Mouse (Mus musculus) forebrain, embryonic 10.5 days (tissue): ENCODE results near the gene Ckap2l. TPM values are rescaled to one million over a fixed set of nuclear protein-coding genes. Genes with fewer than 3 reads are reported as not detected.

Experiments used
- DNase-seq: peaks from one replicate; pipeline ENCODE4 v3.0.0-alpha.2; 2017; ENCODE audit warnings: low spot score; ENCODE audit errors: extremely low spot score
- H3K27ac ChIP-seq: fragments of 300-500 bp; sonication (generic); 2 replicates; pipeline ENCODE4 v1.5.1; 2016; ENCODE audit warnings: mild to moderate bottlenecking
- H3K27me3 ChIP-seq: fragments of 300-500 bp; sonication (generic); 2 replicates; pipeline ENCODE4 v1.6.1; 2016; ENCODE audit warnings: mild to moderate bottlenecking; ENCODE audit not compliant: poor library complexity, severe bottlenecking
- H3K36me3 ChIP-seq: fragments of 300-500 bp; sonication (generic); replicated peaks from 2 replicates; pipeline ENCODE4 v1.6.1; 2016; ENCODE audit warnings: mild to moderate bottlenecking, moderate library complexity
- H3K4me1 ChIP-seq: fragments of 300-500 bp; sonication (generic); 2 replicates; pipeline ENCODE4 v1.6.1; 2016
- H3K4me3 ChIP-seq: fragments of 300-500 bp; sonication (generic); 2 replicates; pipeline ENCODE4 v1.5.1; 2016; ENCODE audit warnings: mild to moderate bottlenecking, moderate library complexity
- H3K9me3 ChIP-seq: fragments of 300-500 bp; sonication (generic); 2 replicates; pipeline ENCODE4 v1.6.1; 2016; ENCODE audit warnings: mild to moderate bottlenecking, moderate library complexity
- WGBS: fragments of 180-500 bp; shearing (Covaris S2); methylation state at CpG from one replicate; pipeline ENCODE4 v1.1.7; 2016; 5-methylcytosine and 5-hydroxymethylcytosine counted together
- polyA plus RNA-seq: library from polyadenylated mRNA; unstranded; fragments of >200 nt; fragmentation: Nextera tagmentation; extraction: Ambion mirVana; gene quantifications from 2 replicates; pipeline ENCODE4 v1.2.1, GENCODE M21; 2016

The Ckap2l gene
- polyA plus RNA-seq, 1 experiment from 2014 or later = 65.8 TPM

- H3K36me3 ChIP-seq = no peaks in the 10 kb centered on the region
- 85% methylated on average over 4 of the region's 4 CpGs for WGBS
- H3K4me1 ChIP-seq = no peaks in the 10 kb centered on the region
- H3K27ac ChIP-seq = no peak overlapping the region
- no peak overlapping the region for H3K4me3 ChIP-seq
- no peaks in the 10 kb centered on the region for H3K27me3 ChIP-seq
- no peak for DNase-seq
- H3K9me3 ChIP-seq = no peaks in the 10 kb centered on the region
Measured at GRCm38 (mm10) chr2:129306020-129306419, 9.0 kb upstream of the Ckap2l start.

- 5% methylated on average over 10 of the region's 10 CpGs for WGBS
- Histone ChIP-seq H3K4me1 (peaks cover 26% of the 10 kb centered on the region), H3K27ac (peak overlapping the region; percentile 94), H3K27me3 (no peaks in the 10 kb centered on the region), H3K36me3 (peaks cover 19% of the 10 kb centered on the region), H3K9me3 (no peaks in the 10 kb centered on the region), H3K4me3 (peak overlapping the region; percentile 76)
- no peak for DNase-seq
Measured at GRCm38 (mm10) chr2:129297589-129297982, 574 bp upstream of the Ckap2l start.

- H3K9me3 ChIP-seq = no peaks in the 10 kb centered on the region
- WGBS = 73% methylated on average over 5 of the region's 5 CpGs
- peaks cover 25% of the 10 kb centered on the region for H3K36me3 ChIP-seq
- DNase-seq = no peak
- peak overlapping the region; percentile 76 for H3K4me3 ChIP-seq
- H3K4me1 ChIP-seq = peaks cover 26% of the 10 kb centered on the region
- peak overlapping the region; percentile 94 for H3K27ac ChIP-seq
- H3K27me3 ChIP-seq = no peaks in the 10 kb centered on the region
Measured at GRCm38 (mm10) chr2:129296086-129296485, 926 bp downstream of the Ckap2l start.

- Histone ChIP-seq H3K36me3 (peaks cover 35% of the 10 kb centered on the region), H3K27ac (no peak overlapping the region), H3K4me1 (peaks cover 26% of the 10 kb centered on the region), H3K4me3 (peak overlapping the region; percentile 76; the same call in 1 of the 2 replicates), H3K9me3 (no peaks in the 10 kb centered on the region), H3K27me3 (no peaks in the 10 kb centered on the region)
- 91% methylated on average over 5 of the region's 5 CpGs for WGBS
- DNase-seq = no peak
Measured at GRCm38 (mm10) chr2:129295075-129295474, 1.9 kb downstream of the Ckap2l start.

- Histone ChIP-seq H3K27me3 (no peaks in the 10 kb centered on the region), H3K9me3 (no peaks in the 10 kb centered on the region), H3K36me3 (peaks cover 100% of the 10 kb centered on the region), H3K4me1 (no peaks in the 10 kb centered on the region), H3K4me3 (no peak overlapping the region), H3K27ac (no peak overlapping the region)
- no peak for DNase-seq
- 98% methylated on average over 5 of the region's 5 CpGs for WGBS
Measured at GRCm38 (mm10) chr2:129273823-129274222, 23.2 kb downstream of the Ckap2l start.

- Histone ChIP-seq H3K27me3 (no peaks in the 10 kb centered on the region), H3K4me1 (no peaks in the 10 kb centered on the region), H3K36me3 (peaks cover 98% of the 10 kb centered on the region), H3K4me3 (no peak overlapping the region), H3K9me3 (peaks cover 6% of the 10 kb centered on the region; the same call in 1 of the 2 replicates), H3K27ac (no peak overlapping the region)
- WGBS = 95% methylated on average over 9 of the region's 9 CpGs
- no peak for DNase-seq
Measured at GRCm38 (mm10) chr2:129270621-129271020, 26.4 kb downstream of the Ckap2l start.

- 94% methylated on average over 5 of the region's 5 CpGs for WGBS
- no peaks in the 10 kb centered on the region for H3K4me1 ChIP-seq
- H3K27me3 ChIP-seq = no peaks in the 10 kb centered on the region
- peaks cover 92% of the 10 kb centered on the region for H3K36me3 ChIP-seq
- no peak for DNase-seq
- H3K9me3 ChIP-seq = peaks cover 6% of the 10 kb centered on the region; the same call in 1 of the 2 replicates
- no peak overlapping the region for H3K27ac ChIP-seq
- H3K4me3 ChIP-seq = no peak overlapping the region
Measured at GRCm38 (mm10) chr2:129269986-129270385, 27.0 kb downstream of the Ckap2l start.

GRCm38 (mm10) chr2:129269161-129269643, 27.8 kb downstream of the Ckap2l start:
- no peaks in the 10 kb centered on the region for H3K27me3 ChIP-seq
- no peak overlapping the region for H3K27ac ChIP-seq
- H3K36me3 ChIP-seq = peaks cover 84% of the 10 kb centered on the region
- no peaks in the 10 kb centered on the region for H3K4me1 ChIP-seq
- no peak for DNase-seq
- H3K4me3 ChIP-seq = no peak overlapping the region
- peaks cover 6% of the 10 kb centered on the region; the same call in 1 of the 2 replicates for H3K9me3 ChIP-seq
- WGBS = 97% methylated on average over 12 of the region's 12 CpGs

- no peaks in the 10 kb centered on the region for H3K4me1 ChIP-seq
- peaks cover 6% of the 10 kb centered on the region; the same call in 1 of the 2 replicates for H3K9me3 ChIP-seq
- no peak overlapping the region for H3K4me3 ChIP-seq
- no peak for DNase-seq
- peaks cover 69% of the 10 kb centered on the region for H3K36me3 ChIP-seq
- 92% methylated on average over 5 of the region's 5 CpGs for WGBS
- no peaks in the 10 kb centered on the region for H3K27me3 ChIP-seq
- H3K27ac ChIP-seq = no peak overlapping the region
Measured at GRCm38 (mm10) chr2:129267738-129268137, 29.3 kb downstream of the Ckap2l start.

GRCm38 (mm10) chr2:129265316-129265715, 31.7 kb downstream of the Ckap2l start:
- no peak for DNase-seq
- Histone ChIP-seq H3K4me1 (no peaks in the 10 kb centered on the region), H3K9me3 (peaks cover 6% of the 10 kb centered on the region; the same call in 1 of the 2 replicates), H3K27me3 (no peaks in the 10 kb centered on the region), H3K36me3 (peaks cover 45% of the 10 kb centered on the region), H3K27ac (no peak overlapping the region), H3K4me3 (no peak overlapping the region)
- WGBS = 96% methylated on average over 7 of the region's 7 CpGs

GRCm38 (mm10) chr2:129263073-129263472, 33.9 kb downstream of the Ckap2l start:
- no peak for DNase-seq
- Histone ChIP-seq H3K4me1 (0 out of 2 replicates have a peak, but pooled peaks cover 4% of the 10 kb centered on the region), H3K36me3 (peaks cover 23% of the 10 kb centered on the region), H3K9me3 (peaks cover 6% of the 10 kb centered on the region; the same call in 1 of the 2 replicates), H3K27ac (no peak overlapping the region), H3K4me3 (no peak overlapping the region), H3K27me3 (no peaks in the 10 kb centered on the region)
- WGBS = 83% methylated on average over 5 of the region's 5 CpGs

GRCm38 (mm10) chr2:129261151-129261794, 35.7 kb downstream of the Ckap2l start:
- Histone ChIP-seq H3K9me3 (peaks cover under 1% of the 10 kb centered on the region; the same call in 1 of the 2 replicates), H3K4me3 (no peak overlapping the region), H3K27ac (no peak overlapping the region), H3K36me3 (peaks cover 5% of the 10 kb centered on the region), H3K4me1 (0 out of 2 replicates have a peak, but pooled peaks cover 4% of the 10 kb centered on the region), H3K27me3 (no peaks in the 10 kb centered on the region)
- DNase-seq = no peak
- WGBS = 64% methylated on average over 6 of the region's 6 CpGs

- Histone ChIP-seq H3K4me1 (0 out of 2 replicates have a peak, but pooled peaks cover 4% of the 10 kb centered on the region), H3K27me3 (no peaks in the 10 kb centered on the region), H3K4me3 (no peak overlapping the region), H3K27ac (no peak overlapping the region), H3K36me3 (no peaks in the 10 kb centered on the region), H3K9me3 (no peaks in the 10 kb centered on the region)
- no peak for DNase-seq
- 73% methylated on average over 3 of the region's 3 CpGs for WGBS
Measured at GRCm38 (mm10) chr2:129260646-129261045, 36.4 kb downstream of the Ckap2l start.
